Mouse (Mus musculus): ENCODE measurements around the gene Camk1.

Camk1 gene

GRCm38 (mm10) chr6:113306986-113307349 is 36.8 kb downstream of the Camk1 start, which contains the start of gene Brpf1:
Gene Brpf1, plus strand, starts transcription at chr6:113307137.
- DNase-seq (ENCODE audit: low spot score in 2 of 2) = no peak

- DNase-seq (ENCODE audit: low spot score in 2 of 2) = peak; percentile 100
Observed at GRCm38 (mm10) chr6:113306322-113306985, 37.3 kb downstream of the Camk1 start.

GRCm38 (mm10) chr6:113302258-113302657 is 41.5 kb downstream of the Camk1 start:
- no peak for DNase-seq (ENCODE audit: low spot score in 2 of 2)

- DNase-seq (ENCODE audit: low spot score in 2 of 2) = no peak
Observed at GRCm38 (mm10) chr6:113301350-113301749, 42.4 kb downstream of the Camk1 start.

- DNase-seq (ENCODE audit: low spot score in 2 of 2) = no peak
Observed at GRCm38 (mm10) chr6:113296639-113297038, 47.1 kb downstream of the Camk1 start.

GRCm38 (mm10) chr6:113296046-113296445 is 47.7 kb downstream of the Camk1 start:
- no peak for DNase-seq (ENCODE audit: low spot score in 2 of 2)

- DNase-seq (ENCODE audit: low spot score in 2 of 2) = no peak
Observed at GRCm38 (mm10) chr6:113292938-113293337, 50.8 kb downstream of the Camk1 start.

GRCm38 (mm10) chr6:113290346-113290745 is 53.4 kb downstream of the Camk1 start:
- no peak for DNase-seq (ENCODE audit: low spot score in 2 of 2)

- DNase-seq (ENCODE audit: low spot score in 2 of 2) = no peak
Observed at GRCm38 (mm10) chr6:113289346-113289745, 54.4 kb downstream of the Camk1 start.

GRCm38 (mm10) chr6:113287236-113287635 is 56.5 kb downstream of the Camk1 start:
- no peak for DNase-seq (ENCODE audit: low spot score in 2 of 2)

- no peak for DNase-seq (ENCODE audit: low spot score in 2 of 2)
Observed at GRCm38 (mm10) chr6:113286316-113286715, 57.5 kb downstream of the Camk1 start.

GRCm38 (mm10) chr6:113284931-113285330 is 58.9 kb downstream of the Camk1 start:
- no peak for DNase-seq (ENCODE audit: low spot score in 2 of 2)
